Mouse (Mus musculus) common myeloid progenitor, adult 5-6 weeks (primary cell): ENCODE results near the gene Mdp1. TPM values are rescaled to one million over a fixed set of nuclear protein-coding genes. Genes with fewer than 3 reads are reported as not detected.

Experiments used
- ATAC-seq: replicated peaks from 2 replicates; pipeline ENCODE4 v1.8.0; 2016; ENCODE audit warnings: low read depth, mild to moderate bottlenecking, moderate TSS enrichment, inconsistent platforms; ENCODE audit not compliant: poor library complexity, severe bottlenecking
- total RNA-seq: library from RNA; stranded (forward); fragments of 200-1000, 187-1606 nt; gene quantifications from 2 replicates; pipeline ENCODE4 v1.2.3, GENCODE M21; 2017

Gene Mdp1
- total RNA-seq, 1 experiment from 2014 or later = 28.2 TPM

DNA sequence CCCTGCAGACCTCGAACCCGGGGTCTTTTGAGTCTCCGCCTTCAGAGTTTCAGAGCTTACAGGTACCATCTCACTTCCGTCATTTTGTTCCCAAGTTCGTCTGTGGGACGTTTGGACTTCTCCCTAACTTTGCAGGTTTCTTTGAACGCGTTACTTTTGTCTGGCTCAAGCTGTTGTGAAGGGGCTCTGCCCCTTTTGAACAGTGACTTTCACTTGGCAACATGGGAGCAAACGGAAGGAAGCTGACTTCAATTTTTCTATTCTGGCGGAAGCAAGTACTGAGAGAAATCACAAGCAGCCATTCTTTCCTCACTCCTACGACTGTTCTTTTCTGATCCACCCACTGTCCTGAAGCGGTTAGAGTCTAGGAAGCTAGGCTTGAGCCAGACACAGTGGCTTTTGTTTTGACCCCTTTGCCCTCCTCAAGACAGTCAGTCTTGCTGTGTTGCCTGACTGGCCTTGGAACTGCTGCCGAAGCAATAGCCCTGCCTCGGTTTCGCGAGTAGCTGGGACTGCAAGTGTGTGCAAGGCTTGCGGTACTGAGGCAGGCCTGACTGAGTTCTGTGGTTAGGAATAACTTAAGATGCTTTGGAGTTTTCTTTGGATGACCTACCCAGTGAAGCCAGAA, 15.9 kb downstream of the Mdp1 start:
- peak; percentile 10; the same call in 1 of the 2 replicates for ATAC-seq

DNA sequence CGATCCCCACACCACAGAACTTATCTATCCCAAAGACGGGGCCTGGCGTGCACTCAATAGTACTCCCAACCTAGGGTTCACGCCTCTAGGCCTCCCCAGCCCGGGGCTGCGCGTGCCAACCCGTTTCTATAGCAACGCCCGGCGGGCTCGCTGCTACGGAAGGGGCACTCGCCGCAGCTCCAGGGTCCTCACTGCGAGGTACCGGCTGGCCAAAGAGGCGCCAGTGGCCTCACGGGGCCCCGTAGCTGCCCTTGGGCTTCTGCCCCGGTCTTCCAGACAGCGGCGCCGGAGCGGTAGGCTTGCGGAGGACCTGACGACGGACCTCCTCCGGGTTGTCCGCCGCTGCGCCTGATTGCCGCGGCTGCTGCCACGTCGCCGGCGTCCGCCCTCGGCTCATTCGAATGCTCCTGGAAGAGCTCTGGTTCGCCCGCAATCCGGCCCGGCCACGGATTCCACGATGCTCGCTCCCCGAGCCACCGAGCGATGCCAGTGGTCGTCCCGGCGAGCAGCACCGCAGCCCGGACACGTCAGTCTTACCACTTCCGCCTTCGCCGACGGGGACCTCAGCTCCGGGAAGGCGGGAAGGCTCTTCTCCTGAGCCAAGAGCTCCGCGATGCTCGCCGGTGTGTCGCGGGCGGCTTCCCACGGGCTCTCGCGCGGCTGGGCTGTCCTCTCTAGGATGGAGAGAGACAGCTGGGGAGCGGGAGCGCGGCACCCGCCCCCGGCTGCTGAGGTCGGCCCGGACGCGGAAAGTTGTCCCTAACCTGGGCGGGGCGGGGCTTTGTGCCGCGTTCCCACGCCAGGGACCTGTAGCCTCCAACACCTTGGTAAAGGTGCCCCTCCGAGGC, 17.0 kb downstream of the Mdp1 start, which contains the start of gene Tm9sf1:
Gene Tm9sf1 (minus strand): TSS at position 747 of the 848 bp plus-strand sequence.
- peak; percentile 75 for ATAC-seq

DNA sequence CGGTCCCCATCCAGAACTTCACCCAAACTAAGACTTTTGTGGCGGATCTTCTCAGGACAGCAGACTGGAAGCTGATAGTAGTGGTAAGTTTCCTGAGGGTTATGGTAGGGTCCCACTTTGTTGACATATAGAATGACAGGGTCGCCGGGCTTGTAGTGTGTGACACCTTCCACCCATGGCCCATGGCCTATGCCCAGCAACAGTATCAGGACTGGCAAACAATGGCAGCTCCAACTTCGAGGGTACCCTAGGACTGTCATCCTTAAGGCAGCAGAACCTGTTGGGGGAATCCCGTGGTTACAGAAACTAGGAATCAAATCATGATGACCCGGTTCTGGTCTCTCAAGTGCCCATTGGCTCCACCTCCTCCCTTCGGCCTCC, 17.6 kb downstream of the Mdp1 start:
- ATAC-seq = no peak

DNA sequence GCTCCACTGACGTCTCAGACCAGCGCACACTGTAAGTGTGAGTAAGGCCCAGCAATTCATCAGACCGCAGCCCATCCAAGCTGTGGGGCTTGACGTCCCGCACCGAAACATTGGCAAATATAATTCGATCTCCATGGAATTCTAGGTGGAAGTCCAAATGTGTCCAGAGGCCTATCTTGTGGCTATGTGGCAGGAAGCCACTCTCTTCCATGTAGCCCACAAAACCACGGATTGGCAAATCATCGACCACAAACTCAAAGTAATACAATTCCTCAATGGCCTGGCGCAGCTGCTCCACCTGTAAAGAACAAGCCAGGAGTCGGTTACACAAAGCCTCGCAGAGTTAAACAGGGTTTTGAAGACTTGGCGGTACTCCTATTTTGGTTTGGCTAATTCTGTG, 19.0 kb downstream of the Mdp1 start:
- ATAC-seq = no peak

DNA sequence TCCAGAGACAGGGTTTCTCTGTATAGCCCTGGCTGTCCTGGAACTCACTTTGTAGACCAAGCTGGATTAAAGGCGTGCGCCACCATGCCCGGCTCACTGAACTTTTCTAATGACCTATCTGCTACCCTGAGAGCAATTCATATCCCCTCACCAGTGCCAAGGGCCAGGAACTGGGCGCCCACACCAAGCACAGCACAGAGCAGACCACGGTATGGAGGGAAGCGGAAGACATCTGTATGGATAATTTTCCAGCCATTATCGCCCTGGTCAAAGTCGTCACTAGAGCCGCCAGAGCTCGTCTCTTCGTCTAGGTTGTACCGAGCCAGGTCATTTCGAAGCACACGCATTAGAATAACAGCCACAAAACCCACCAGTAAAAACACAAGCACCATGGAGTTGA, 19.5 kb downstream of the Mdp1 start:
- ATAC-seq = no peak

DNA sequence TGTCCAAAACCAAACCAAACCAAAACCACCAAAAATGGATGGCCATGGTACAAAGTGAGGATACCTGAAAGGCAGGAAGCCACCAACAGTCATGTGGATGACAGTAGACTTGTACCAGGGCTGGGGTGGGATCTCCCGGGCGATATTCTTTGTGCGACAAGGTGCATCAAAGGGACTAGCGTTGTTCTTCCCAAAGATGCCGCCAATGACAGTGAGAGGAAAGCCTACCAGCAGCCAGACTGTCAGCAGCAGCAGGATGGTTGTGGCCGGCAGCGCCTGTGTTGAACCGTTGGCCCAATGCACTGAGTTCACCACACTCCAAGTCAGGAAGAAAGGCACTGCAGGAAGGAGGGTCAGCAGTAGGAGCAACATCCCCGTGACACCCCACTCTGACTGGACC, 22.5 kb downstream of the Mdp1 start, which contains the start of gene Gm49378:
Gene Gm49378 (minus strand): TSS at position 101 of the 400 bp plus-strand sequence.
- no peak for ATAC-seq

DNA sequence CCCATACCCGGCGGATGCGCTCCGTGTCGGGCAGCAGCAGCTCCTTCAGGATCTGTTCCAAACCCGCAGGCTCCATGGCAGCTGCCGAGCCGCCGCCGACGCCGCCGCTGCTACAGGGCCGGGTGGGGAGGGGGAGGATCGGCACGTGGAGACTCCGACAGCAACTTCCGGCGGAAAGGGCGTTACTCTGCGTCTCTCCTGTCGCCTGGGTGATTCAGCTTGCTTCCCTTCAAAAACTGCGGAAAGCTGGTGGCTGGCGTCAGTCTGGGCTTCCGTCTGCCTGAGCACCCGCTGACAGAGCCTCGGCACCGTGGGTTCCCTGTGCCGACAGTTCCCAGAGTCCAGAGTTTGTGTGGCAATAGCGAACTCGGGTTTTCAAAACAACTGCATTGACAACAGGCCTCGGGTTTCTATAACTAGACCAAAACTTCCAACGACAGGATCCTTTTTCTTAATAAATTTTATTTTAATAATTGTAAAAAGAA, 24.7 kb downstream of the Mdp1 start, which contains the start of gene Ipo4:
Gene Ipo4 (minus strand): TSS at position 435 of the 485 bp plus-strand sequence.
- ATAC-seq = peak; percentile 96

DNA sequence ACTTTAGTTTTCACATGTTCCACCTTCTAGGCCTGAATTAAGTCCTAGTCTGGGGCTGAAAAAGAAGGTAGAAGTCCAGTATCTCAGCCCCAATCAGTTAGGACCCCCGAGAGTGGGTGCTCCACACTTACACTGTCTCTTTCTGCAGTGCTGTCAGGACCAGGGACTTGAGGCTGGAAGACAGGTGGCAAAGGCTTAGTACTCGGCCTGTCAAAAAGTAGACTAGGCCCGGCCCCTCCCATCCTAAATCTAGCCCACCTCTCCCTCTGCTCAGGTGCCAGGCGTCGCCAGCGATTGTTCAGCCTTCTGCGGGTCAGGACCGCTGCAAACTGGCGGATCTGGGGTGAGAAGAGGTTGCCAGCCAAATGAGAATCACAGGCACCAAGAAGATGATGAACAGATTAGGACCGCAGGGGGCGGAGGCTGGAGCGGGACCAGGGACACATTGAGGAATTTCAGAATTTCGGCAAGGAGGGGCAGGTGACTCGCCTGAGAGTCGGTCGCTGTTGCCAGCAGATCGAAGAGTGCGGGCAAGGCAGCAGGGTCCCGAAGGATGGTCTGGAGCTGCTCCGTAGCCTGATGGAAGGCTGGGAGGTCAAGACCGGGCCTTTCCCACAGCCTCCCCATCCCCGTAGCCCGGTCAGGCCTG, 25.3 kb downstream of the Mdp1 start:
- peak; percentile 34 for ATAC-seq

DNA sequence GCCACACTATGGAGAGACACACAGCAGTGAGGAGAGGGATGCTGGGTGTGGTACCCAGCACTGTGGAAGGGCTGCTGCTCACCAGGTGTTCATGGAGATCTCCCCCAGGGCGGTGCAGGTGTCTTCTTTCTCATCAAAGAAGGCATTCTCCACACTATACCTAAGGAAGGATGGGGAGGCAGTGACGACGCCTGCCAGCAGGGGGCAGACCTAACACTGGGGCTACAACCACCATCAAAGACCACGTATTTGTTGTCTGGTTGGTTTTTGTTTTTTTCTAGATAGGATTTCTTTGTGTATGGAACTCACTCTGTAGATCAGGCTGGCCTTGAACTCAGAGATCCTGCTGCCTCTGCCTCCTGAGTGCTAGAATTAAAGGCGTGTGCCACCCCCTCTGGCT, 31.0 kb downstream of the Mdp1 start:
- ATAC-seq = peak; percentile 75

DNA sequence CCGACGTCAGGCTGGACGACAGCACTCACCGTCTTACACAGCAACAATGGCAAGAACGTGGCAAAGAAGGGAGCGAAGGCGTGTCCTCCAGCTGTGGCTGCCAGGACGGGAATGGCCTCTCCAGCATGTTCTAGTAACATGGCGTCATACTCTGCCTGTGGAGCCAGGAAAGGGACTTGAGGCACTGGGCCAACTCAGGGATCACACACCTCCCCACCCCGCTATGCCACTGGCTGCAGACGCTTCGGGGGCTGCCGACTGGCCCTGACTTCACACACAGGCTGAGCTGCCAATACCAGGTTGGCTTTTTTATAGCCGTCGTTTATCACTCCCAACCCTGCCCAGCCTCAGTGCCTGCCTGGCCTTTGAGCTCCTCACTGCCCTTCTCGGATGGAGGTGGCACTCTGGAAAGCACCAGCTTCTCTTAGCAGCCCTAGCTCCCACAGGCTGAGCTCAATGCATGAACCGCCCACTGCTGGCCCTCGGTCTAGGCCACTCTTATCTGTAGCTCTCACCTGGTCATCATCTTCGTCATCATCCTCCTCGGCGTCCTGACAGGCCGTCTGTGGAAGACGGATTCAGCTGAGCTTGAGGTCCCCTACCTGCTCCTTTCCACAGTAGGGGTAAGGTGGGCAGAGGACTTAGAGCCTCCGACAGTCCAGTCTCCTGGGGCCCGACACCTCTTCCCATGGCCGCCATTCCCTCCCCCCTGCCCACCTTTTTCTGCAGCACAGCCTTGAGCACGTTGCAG, 32.1 kb downstream of the Mdp1 start:
- no peak for ATAC-seq

DNA sequence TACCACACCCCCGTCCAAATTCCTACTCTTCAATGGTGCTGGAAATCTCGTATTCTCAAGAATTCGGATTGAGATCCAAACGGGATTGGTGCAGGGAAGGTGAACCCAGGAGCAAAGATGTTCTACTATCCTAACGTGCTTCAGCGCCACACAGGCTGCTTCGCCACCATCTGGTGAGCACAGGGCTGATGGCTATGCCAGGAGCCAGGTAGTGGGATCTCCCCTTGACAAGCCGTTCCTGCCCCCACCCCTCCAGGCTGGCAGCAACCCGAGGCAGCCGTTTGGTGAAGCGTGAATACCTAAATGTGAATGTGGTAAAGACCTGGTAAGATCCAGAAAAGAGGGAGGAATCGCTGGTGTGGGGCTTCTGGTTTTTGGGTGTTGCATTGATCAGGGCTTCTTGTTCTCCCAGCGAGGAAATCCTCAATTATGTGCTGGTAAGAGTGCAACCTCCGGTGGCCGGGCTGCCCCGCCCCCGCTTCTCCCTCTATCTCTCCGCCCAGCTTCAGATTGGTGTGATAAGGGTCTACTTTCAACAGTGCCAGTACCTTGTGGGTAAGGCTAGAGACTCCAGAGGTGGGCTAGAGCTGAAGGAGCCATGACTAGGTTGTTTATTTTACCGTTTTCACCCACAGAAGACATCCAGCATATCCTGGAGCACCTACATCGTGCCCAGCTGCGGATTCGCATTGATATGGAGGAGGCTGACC, 41.7 kb downstream of the Mdp1 start:
- peak; percentile 63 for ATAC-seq

DNA sequence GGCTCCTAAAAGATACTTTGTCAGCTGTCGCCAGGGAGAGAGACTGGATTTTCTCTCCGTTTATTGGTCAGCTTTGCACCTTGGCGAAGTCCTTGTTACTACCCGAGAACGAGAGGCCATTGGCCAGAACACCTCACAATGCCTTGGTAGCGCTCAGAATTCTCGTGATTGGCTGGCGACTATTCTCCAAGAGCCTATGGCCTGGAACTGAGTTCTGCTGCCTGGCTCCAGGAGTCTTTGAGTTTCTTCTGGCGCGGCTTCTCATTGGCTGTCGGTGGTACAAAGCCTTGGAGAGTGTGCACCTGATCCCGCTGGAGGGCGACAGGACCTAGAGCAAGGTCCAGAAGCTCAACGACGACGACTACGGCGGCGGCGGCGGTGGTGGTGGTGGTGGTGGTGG, 42.5 kb downstream of the Mdp1 start, which contains the start of gene Rec8:
Gene Rec8 (plus strand): TSS at position 216 of the 400 bp plus-strand sequence.
- ATAC-seq = peak; percentile 79

DNA sequence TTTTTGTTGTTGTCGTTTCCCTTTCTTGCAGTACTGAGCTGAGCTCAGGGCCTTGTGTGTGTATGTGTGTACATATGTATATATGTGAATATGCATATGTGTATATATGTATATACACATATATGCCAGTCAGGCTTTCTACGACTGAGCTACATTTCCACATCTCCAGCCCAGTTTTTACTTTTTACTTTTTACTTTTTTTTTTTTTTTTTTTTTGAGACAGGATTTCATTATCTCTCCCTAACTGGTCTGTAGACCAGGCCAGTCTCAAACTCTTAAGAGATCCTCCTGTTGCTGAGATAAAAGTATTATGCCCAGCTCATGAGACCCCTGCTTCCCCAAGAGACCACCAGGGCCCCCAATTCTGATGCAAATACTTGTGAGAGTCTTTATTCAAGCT, 43.5 kb downstream of the Mdp1 start:
- ATAC-seq = no peak

DNA sequence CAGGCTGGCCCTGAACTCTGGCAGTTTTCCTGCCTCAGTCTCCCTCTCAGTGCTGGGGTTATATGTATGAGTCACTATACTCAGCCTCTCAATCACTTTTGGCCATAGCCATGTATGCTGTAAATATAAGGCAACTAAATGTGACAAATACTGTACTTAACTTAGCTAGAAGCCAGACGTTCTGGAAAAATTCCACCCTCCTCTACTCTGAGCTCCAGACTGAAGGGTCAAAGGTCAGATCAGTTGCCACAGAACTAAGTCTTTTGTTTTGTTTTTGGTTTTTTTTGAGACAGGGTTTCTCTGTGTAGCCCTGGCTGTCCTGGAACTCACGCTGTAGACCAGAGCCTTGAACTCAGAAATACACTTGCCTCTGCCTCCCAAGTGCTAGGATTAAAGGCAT, 44.4 kb downstream of the Mdp1 start:
- ATAC-seq = no peak

DNA sequence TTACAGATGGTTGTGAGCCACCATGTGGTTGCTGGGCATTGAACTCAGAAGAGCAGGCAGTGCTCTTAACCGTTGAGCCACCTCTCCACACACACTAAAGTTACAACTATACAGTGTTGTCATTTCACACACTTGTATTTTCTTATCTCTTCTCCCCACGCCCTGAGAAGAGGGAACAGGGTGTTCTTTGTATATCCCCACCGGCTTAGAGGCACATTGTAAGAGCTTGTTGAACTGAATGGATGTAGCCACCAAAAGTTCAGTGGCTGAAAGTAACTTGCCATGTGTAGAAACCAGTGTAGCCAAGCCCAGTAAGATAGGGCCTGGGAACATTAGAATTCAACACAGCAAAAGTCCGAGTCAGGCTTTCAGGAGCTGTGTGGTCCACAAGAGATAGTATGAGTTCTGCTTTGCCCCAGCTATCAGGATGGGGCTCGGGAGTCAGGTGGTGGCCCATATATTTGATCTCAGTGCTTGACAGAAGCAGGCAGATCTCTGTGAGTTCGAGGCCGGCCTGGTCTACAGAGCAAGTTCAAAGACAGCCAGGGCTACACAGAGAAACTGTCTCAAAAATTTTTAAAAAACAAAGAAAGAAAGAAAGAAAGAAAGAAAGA, 45.6 kb downstream of the Mdp1 start:
- ATAC-seq = peak; percentile 13; the same call in 1 of the 2 replicates

DNA sequence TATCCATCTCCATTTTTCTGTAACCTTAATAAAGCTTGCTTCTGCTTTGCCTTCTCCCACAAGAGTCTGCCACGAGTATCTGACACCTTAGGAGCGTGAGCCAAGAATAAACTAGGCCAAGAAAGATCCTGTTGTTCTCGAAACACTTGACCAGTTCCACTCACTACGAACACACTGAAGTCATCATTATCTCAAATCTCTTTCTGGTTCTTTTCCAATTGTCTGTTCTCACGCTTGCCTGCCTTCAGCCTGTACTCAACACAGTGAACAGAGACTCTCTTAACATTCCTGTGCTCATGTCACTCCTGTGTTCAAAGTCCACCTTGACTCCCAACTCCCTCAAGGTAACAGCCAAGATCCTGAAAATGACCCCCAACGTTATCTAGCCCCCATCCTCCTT, 47.0 kb downstream of the Mdp1 start:
- no peak for ATAC-seq

DNA sequence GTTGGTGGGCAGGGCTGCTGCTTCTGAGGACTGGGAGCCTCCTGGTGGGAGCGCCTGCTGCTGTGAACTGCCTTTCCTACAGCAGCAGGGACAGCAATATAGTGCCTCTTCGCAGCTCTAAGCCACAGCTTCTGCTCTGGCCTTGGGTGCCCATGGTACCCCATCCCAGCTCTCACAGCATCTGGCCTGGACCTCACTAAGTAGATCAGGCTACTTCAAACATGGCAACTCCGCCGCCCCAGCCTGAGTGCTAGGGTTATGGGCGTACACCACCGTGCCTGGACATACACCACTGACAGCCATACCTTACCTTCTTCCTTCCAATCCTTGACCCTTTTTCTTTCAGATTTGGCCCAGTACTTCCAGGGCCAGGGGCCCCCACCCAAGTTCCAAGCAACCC, 52.0 kb downstream of the Mdp1 start:
- no peak for ATAC-seq
